Mouse (Mus musculus) urinary bladder, postnatal 4 days (tissue): ENCODE measurements around the gene Olfr525.

ENCODE experiments used
- DNase-seq, 2 experiments: peaks; one replicate each; pipeline ENCODE4 v3.0.0; 2021 to 2022; ENCODE audit warnings: low spot score in 2 of 2

Olfr525 gene

DNA sequence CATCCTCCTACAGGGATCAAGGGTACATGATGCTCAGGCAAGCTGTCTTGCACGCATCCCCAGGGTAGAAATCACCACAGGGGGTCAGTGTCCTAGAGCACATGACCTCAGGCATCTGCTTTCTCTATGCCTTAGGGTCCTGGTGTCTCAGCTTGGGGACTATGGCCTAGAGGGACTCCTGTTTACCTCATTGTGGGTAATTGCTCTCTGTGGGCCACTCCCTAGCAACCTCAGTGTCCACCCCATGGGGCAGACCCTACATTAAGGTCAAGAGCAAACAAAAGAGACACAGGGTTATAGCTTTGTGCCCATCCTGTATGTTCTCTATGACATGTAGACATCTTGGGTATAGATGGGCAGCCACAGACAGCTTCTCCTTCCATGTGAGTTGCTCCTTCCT is at the start of gene Olfr525:
Olfr525 (plus strand) TSS at position 301 of the 400 bp plus-strand sequence.
- DNase-seq: no peak

DNA sequence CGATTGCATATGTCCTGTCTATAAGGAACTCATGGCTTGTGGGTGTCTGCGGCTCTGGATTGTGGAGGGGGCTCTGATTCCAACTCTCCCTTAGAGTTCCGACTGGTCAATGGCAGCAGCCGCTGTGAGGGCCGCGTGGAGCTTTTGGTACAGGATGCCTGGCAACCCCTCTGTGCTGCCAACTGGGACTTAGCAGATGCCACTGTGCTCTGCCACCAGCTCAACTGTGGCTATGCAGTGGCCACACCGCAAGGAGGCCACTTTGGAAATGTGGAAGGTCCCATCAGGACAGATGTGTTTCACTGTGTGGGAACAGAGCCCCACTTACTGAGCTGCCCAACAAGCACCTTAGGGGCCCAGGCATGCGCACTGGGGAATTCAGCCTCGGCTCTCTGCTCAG is 24.9 kb upstream of the Olfr525 start:
- DNase-seq: no peak

GRCm38 (mm10) chr7:140296876-140297275 is 23.8 kb upstream of the Olfr525 start:
- peak in 1 of 2 experiments; percentile 58 for DNase-seq

GRCm38 (mm10) chr7:140299416-140299815 is 21.2 kb upstream of the Olfr525 start:
- peak in 1 of 2 experiments; percentile 52 for DNase-seq

DNA sequence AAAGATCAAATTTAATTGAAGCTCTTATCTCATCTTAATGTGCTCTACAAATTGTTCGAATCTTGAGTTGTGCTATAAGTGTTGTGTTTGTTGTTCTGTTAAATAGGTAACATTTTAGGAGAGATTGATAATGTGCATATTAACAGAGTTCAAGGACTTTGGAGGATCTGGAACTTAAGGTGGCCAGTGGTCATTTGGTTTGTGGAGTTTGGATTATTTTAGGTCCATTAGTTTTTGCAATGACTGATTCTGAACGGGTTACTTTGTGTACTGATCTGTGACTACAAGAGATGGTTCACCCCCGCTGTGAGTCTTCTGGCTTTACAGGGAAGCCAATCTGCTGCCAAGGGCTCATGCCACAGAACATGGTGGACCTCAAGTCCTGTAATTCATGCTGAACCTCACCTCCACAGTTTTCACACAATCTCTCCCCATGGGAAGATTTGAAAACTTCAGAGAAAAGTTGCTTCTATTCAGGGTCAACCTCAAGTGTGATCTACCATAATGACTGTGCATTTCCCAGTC is 735 bp upstream of the Olfr525 start:
- DNase-seq: no peak

- DNase-seq: no peak
These were observed 477 bp downstream of the Olfr525 start for GRCm38 (mm10) chr7:140321135-140321534.

GRCm38 (mm10) chr7:140329766-140330304 is 9.2 kb downstream of the Olfr525 start:
- no peak for DNase-seq

- DNase-seq: no peak
These were observed 13.1 kb downstream of the Olfr525 start, which contains the start of gene Olfr527 for GRCm38 (mm10) chr7:140333717-140334116. TSS of gene Olfr527 (plus strand) at chr7:140334017.

- no peak for DNase-seq
These were observed 40.9 kb downstream of the Olfr525 start, which contains the start of gene Olfr60 for GRCm38 (mm10) chr7:140361571-140361970. TSS of gene Olfr60 (minus strand) at chr7:140361671.

GRCm38 (mm10) chr7:140374300-140374699 is 53.6 kb downstream of the Olfr525 start:
- DNase-seq: no peak

DNA sequence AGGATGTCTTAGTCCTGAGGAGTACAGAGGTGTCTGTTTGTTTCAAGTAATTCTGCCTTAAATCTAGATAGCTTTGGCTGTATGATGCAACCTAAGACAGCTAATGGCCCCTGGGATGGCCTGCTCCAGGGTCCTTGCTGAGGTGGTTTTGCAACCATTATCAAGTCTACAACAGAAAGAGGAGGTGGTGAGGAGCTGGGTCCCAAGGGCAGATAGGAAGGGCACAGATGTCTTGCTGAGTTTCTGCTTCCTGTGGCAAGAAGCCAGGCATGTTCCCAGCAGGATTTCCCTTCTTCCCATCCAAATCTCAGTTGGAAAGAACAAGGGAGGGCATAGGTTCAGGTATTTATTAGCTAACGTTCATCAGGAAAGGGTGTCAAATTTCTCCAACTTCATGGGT is 55.6 kb downstream of the Olfr525 start, which contains the start of gene Olfr530:
Olfr530 (minus strand) TSS at position 101 of the 400 bp plus-strand sequence.
- DNase-seq: no peak

DNA sequence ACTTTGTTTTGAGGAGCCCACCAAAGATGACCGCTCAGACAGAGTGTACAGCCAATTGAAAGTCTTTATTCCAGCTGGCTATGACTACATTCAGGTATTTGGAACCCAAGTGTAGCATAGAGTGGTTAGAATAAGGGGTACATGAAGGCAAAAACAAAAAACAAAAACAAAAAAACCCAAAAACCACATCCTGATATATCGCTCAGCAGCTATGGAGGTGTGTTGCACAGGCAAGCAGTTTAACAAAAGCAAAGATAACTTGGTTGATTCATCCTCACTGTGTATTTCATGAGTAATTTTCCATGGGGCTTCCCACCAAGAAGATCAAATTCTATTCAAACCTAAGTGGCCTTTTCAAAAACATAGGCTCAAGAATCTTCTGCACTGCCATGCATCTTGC is 56.3 kb downstream of the Olfr525 start:
- DNase-seq: no peak
